Mouse (Mus musculus) ES-Bruce4 (cell line): Measurements from ENCODE around the gene Zfp93. TPM values are rescaled to one million over a fixed set of nuclear protein-coding genes. Genes with fewer than 3 reads are reported as not detected.

Source experiments
- H3K27ac ChIP-seq: 2 replicates; pipeline ENCODE4 v1.5.1; 2012; ENCODE audit warnings: low read length, inconsistent platforms; ENCODE audit not compliant: insufficient read depth
- H3K27me3 ChIP-seq: 2 replicates; pipeline ENCODE4 v1.6.1; 2012; ENCODE audit warnings: mild to moderate bottlenecking, low read length, inconsistent platforms; ENCODE audit not compliant: control insufficient read depth, poor library complexity, insufficient read depth, severe bottlenecking
- H3K36me3 ChIP-seq: 2 replicates; pipeline ENCODE4 v1.6.1; 2012; ENCODE audit warnings: inconsistent platforms, mild to moderate bottlenecking, low read length, moderate library complexity; ENCODE audit not compliant: control insufficient read depth, poor library complexity, insufficient read depth, severe bottlenecking
- H3K4me1 ChIP-seq: one replicate; pipeline ENCODE4 v1.8.1; 2011; ENCODE audit warnings: low read length; ENCODE audit not compliant: control insufficient read depth, insufficient read depth
- H3K4me3 ChIP-seq: 2 replicates; pipeline ENCODE4 v1.5.1; 2011; ENCODE audit warnings: low read depth, mild to moderate bottlenecking, low read length
- H3K9ac ChIP-seq: 2 replicates; pipeline ENCODE4 v1.6.1; 2012; ENCODE audit warnings: low read depth, mild to moderate bottlenecking, inconsistent platforms; ENCODE audit not compliant: poor library complexity, severe bottlenecking
- H3K9me3 ChIP-seq: replicated peaks from 2 replicates; pipeline ENCODE4 v1.6.1; 2012; ENCODE audit warnings: mild to moderate bottlenecking, low read length, inconsistent platforms; ENCODE audit not compliant: control insufficient read depth, poor library complexity, insufficient read depth, severe bottlenecking
- CTCF ChIP-seq: IDR thresholded peaks from one replicate; pipeline ENCODE4 v1.8.1; 2011; ENCODE audit warnings: low read depth, low read length
- EP300 ChIP-seq: IDR thresholded peaks from 2 replicates; pipeline ENCODE4 v1.6.1; 2011; ENCODE audit warnings: low read depth, low read length; ENCODE audit not compliant: insufficient read depth
- POLR2A ChIP-seq: IDR thresholded peaks from one replicate; pipeline ENCODE4 v1.8.1; 2011; ENCODE audit warnings: low read length; ENCODE audit not compliant: insufficient read depth
- polyA plus RNA-seq: library from polyadenylated mRNA; stranded (reverse); fragments of >200 nt; gene quantifications from 2 replicates; pipeline ENCODE4 v1.2.4, GENCODE M21; 2011; ENCODE audit warnings: low read depth; ENCODE audit not compliant: missing spikeins, insufficient read depth, insufficient read length

Gene Zfp93
- polyA plus RNA-seq, 1 experiment = 14.3 TPM

DNA sequence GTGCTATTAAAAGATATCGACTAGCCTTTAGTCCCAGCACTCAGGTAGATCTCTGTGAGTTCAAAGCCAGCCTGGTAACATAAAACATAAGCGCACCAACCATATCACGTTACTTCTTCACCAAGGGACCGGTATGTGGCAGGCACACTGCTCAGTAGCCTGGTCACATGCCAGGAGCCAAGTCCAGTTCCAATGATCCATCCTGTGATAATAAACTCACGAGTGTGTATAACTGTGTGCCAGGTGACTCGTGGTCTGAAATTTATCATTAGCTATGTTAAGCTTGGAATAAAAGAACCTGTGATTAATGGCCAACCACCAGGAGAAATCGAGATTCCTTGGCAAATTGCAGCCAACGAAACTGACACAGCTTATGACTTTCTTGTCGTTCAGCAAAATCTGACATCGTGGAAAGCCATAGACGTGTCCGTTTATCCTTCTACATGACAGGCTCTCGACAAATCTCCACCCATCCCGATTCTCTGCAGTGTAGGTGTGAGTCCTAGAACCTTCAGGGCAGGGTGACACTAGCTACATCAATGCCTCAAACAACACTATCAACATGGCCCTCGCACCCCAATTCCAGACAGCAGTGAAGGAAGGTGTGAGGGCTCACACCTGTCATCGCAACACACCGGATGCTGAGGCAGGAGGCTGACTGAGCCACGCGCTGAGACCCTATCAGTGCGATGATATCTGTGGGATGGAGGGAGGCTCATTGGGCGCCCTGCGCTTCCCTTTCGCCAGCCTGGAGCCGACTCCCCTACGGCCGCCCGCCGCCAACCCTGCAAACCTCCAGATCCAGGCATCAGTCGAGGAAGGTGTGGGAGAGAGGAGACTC, 45.7 kb downstream of the Zfp93 start:
- Histone ChIP-seq H3K36me3 (no peaks in the 10 kb centered on the region), H3K4me1 (peaks cover 2% of the 10 kb centered on the region), H3K27me3 (no peaks in the 10 kb centered on the region), H3K9me3 (no peaks in the 10 kb centered on the region), H3K27ac (no peak overlapping the region), H3K9ac (peak overlapping the region; percentile 41), H3K4me3 (peak overlapping the region; percentile 49)
- TF ChIP-seq POLR2A = no peak
- no peak for TF ChIP-seq CTCF

DNA sequence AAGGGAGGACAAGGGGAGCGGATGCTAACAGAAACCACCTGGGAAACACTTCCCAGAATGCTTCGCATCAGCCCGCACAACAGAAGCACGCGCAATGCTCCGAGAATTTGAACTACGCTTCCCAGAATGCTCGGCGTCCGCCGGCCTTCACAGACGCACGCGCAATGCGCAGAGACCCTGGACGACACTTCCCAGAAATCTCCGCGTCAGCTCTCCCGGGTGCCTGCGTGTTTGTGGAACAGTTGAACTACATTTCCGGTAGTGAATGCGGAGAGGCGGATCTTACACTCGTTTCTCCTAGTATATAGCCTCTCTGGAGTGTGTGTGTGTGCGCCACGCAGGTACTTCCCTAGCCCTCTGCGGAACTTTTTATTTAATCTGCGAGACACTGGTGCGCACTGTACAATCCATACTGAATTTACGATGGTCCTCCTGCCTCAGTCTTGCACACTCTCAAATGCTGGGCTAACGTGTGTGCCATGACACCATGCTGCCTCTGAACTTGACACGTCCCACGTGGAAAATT, 46.4 kb downstream of the Zfp93 start, which contains the start of gene Zfp94:
Gene Zfp94 (minus strand): TSS at position 100 of the 526 bp plus-strand sequence.
- Histone ChIP-seq H3K9ac (peak within 1 kb of the TSS; percentile 63), H3K4me1 (peaks cover 2% of the 10 kb centered on the region), H3K4me3 (peak within 1 kb of the TSS; percentile 91), H3K36me3 (no peaks in the 10 kb centered on the region), H3K9me3 (no peaks in the 10 kb centered on the region), H3K27ac (peak within 1 kb of the TSS; percentile 51), H3K27me3 (no peaks in the 10 kb centered on the region)
- TF ChIP-seq CTCF = no peak
- no peak for TF ChIP-seq EP300
- peak; percentile 87 for TF ChIP-seq POLR2A

DNA sequence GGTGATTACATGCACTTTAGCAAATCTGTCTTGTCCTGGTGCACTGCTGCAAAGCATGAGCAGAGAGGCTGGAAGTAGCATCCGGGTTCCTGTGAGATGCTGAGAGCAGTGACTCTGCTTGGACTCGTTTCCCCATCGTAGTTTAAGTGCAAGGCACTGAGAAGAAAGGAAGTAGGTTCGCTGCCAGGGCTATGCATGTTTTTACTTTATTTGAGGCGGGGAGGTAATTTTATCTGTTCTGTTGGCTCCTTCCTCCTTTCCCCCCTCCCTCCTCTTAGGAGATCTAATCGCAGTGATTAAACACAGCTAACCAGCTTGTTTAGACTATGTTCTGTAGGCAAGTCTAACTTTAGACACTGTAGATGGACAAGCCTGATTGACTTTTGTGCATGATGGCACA, 48.7 kb downstream of the Zfp93 start:
- no peaks in the 10 kb centered on the region for H3K27me3 ChIP-seq
- no peak overlapping the region for H3K27ac ChIP-seq
- no peak for TF ChIP-seq EP300
- TF ChIP-seq CTCF = no peak
- TF ChIP-seq POLR2A = no peak
- H3K9me3 ChIP-seq = peaks cover 4% of the 10 kb centered on the region
- H3K36me3 ChIP-seq = no peaks in the 10 kb centered on the region
- H3K9ac ChIP-seq = no peak overlapping the region
- H3K4me3 ChIP-seq = no peak overlapping the region
- peaks cover 2% of the 10 kb centered on the region for H3K4me1 ChIP-seq

DNA sequence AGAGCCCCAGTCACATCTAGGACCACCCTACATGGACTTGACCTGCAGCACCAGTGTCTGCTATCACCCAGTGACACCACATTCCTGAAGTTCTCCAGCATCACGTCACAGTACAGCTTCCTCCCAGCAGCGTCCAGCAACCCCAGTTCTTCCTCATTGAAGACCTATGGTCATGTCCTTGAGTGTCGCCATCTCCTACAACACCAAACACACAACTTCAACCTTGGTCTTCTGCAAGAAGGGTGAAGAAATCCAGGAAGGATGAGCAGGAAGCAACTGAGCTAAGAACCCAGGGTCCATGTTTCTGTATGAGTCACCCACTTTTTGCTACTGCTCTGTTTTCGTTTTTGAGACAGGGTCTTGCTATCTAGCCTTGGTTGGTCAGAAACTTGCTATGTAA, 52.4 kb downstream of the Zfp93 start:
- Histone ChIP-seq H3K9ac (no peak overlapping the region), H3K4me3 (no peak overlapping the region), H3K27me3 (no peaks in the 10 kb centered on the region), H3K36me3 (no peaks in the 10 kb centered on the region), H3K9me3 (peaks cover 10% of the 10 kb centered on the region), H3K4me1 (no peaks in the 10 kb centered on the region), H3K27ac (no peak overlapping the region)
- TF ChIP-seq POLR2A (no peak), CTCF (no peak), EP300 (no peak)

DNA sequence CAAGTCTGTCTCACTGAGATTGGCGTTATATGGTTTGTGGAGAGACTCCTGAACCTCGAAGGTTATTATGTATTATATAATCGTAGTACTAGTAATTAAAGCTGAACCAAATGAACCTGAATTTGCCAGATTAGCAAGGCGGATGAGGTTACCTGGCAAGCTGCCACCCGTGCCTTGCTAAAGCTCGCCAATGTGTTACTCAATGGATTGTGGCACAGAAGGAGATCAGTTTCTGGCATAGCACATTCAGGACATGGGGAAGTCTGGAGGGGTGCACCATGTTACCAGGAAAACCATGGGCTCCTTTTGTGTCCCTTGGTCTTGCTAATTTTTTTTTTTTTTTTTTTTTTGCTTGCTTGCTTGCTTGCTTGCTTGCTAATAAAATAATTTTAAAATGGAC, 55.0 kb downstream of the Zfp93 start:
- Histone ChIP-seq H3K27ac (no peak overlapping the region), H3K4me3 (no peak overlapping the region), H3K9ac (no peak overlapping the region), H3K27me3 (no peaks in the 10 kb centered on the region), H3K9me3 (peaks cover 10% of the 10 kb centered on the region), H3K36me3 (no peaks in the 10 kb centered on the region), H3K4me1 (no peaks in the 10 kb centered on the region)
- no peak for TF ChIP-seq CTCF
- no peak for TF ChIP-seq POLR2A
- no peak for TF ChIP-seq EP300

DNA sequence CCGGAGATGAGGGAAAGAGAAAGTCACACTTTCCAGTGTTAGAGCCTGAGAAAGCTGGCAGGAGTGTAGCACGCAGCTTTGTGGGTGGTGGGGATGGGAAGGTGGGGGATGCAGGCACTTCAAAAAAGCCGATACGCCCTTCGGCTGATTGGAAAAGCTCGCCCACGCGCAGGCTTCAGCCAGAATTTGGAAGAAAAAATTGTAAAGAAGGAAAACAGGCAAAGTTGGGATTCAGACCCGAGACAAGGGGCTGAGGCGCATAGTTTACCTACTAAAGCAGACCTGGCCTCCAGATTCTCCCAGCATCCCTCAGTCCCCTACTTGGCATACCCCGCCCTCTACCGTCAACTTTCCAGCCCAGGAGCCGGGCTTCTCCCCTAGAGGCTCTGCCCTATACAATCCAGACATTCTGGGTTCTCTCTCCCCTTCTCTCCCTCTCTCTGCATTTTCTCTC, 55.5 kb downstream of the Zfp93 start:
- no peaks in the 10 kb centered on the region for H3K27me3 ChIP-seq
- TF ChIP-seq POLR2A (no peak), CTCF (peak; percentile 4), EP300 (no peak)
- H3K4me3 ChIP-seq = peak overlapping the region; percentile 59
- no peak overlapping the region for H3K27ac ChIP-seq
- H3K4me1 ChIP-seq = no peaks in the 10 kb centered on the region
- no peaks in the 10 kb centered on the region for H3K36me3 ChIP-seq
- H3K9me3 ChIP-seq = peaks cover 10% of the 10 kb centered on the region
- peak overlapping the region; percentile 24 for H3K9ac ChIP-seq
